Mouse (Mus musculus) thymus, adult 2 months (tissue): ENCODE data around the gene Adgrv1.

Experiments used
- CTCF ChIP-seq: fragments of 200-500 bp; IDR thresholded peaks from 2 replicates; pipeline ENCODE4 v1.5.1; 2012; ENCODE audit warnings: mild to moderate bottlenecking, control low read depth, low read length, moderate library complexity, borderline replicate concordance; ENCODE audit not compliant: control insufficient read depth, poor library complexity, insufficient read depth; ENCODE audit errors: extremely low read depth
- POLR2A ChIP-seq: fragments of 200-500 bp; IDR thresholded peaks from 2 replicates; pipeline ENCODE4 v1.6.1; 2012; ENCODE audit warnings: mild to moderate bottlenecking, low read length, control low read depth, moderate library complexity; ENCODE audit not compliant: control insufficient read depth, poor library complexity, insufficient read depth; ENCODE audit errors: extremely low read depth

DNA sequence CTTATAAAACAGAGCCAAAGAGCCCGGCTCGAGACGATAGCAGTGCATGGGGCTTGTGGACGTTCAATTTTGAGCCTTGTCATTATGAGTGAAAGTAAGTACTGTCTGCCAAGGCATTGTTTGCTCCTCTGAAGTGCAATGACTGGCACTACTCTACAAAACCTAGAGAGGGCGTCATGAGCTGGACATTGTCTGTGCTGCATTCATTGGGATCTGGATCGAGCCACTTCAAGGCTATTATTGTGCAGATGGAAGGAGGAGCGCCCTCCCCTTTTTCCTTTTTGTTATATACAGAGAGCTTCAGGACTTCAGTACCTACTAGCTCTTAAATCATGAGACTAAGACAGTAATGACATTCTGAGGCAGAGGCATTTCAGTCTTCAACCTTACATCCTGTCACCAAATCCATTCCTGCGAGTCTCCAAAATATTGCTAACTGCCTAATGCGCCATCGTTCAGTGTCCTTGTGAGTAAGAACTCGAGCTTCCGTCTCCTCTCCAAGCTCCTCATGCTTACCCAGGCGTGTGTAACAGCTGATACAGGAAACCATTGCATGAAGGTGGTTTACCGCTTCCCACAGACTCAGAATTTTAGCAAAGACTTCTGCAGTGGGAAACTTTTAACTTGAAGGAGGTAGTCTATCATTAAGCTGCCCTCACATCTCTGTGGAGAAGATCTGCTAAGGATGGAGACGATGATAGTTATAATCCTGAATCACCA lies 285.5 kb downstream of the Adgrv1 start:
- TF ChIP-seq CTCF: no peak
- TF ChIP-seq POLR2A: no peak
